Mouse (Mus musculus) erythroblast, adult 5-6 weeks (primary cell): ENCODE measurements around the gene Fbxl2. TPM values are rescaled to one million over a fixed set of nuclear protein-coding genes. Genes with fewer than 3 reads are reported as not detected.
A peak's percentile ranks its signal among the peaks of the same experiment; 100 is the strongest.

ENCODE experiments used
- ATAC-seq: replicated peaks from 2 replicates; pipeline ENCODE4 v1.8.0; 2016; ENCODE audit warnings: moderate number of reproducible peaks, mild to moderate bottlenecking, moderate TSS enrichment, inconsistent platforms; ENCODE audit not compliant: poor library complexity, low FRiP score, severe bottlenecking
- total RNA-seq, 2 experiments: library from RNA; stranded (forward) in 1 of 2; stranded (reverse) in 1 of 2; fragments of 150-400 nt in 1 of 2; fragments of 200-764, 138-1000 nt in 1 of 2; gene quantifications; 2 replicates each; pipeline versions ENCODE4 v1.2.3 to v1.2.4; 2015 to 2017; ENCODE audit warnings: low replicate concordance in 2 of 2

Fbxl2 gene
- total RNA-seq, 2 experiments from 2014 or later: not detected

GRCm38 (mm10) chr9:113977225-113977840, 68.7 kb downstream of the Fbxl2 start:
- ATAC-seq: no peak

- ATAC-seq: no peak
Measured at GRCm38 (mm10) chr9:113976264-113976663, 69.7 kb downstream of the Fbxl2 start.

GRCm38 (mm10) chr9:113975442-113975841, 70.5 kb downstream of the Fbxl2 start:
- ATAC-seq: no peak

GRCm38 (mm10) chr9:113974945-113975344, 71.0 kb downstream of the Fbxl2 start:
- no peak for ATAC-seq

GRCm38 (mm10) chr9:113973857-113974256, 72.1 kb downstream of the Fbxl2 start:
- ATAC-seq: no peak

GRCm38 (mm10) chr9:113971615-113972014, 74.4 kb downstream of the Fbxl2 start:
- no peak for ATAC-seq

GRCm38 (mm10) chr9:113970041-113970440, 76.0 kb downstream of the Fbxl2 start:
- peak; percentile 64 for ATAC-seq

- peak; percentile 41 for ATAC-seq
Measured at GRCm38 (mm10) chr9:113969399-113969798, 76.6 kb downstream of the Fbxl2 start.

GRCm38 (mm10) chr9:113968967-113969366, 77.0 kb downstream of the Fbxl2 start:
- peak; percentile 85 for ATAC-seq

GRCm38 (mm10) chr9:113966838-113967237, 79.2 kb downstream of the Fbxl2 start:
- no peak for ATAC-seq

GRCm38 (mm10) chr9:113964415-113964814, 81.6 kb downstream of the Fbxl2 start:
- no peak for ATAC-seq

GRCm38 (mm10) chr9:113963718-113964117, 82.3 kb downstream of the Fbxl2 start:
- ATAC-seq: no peak

GRCm38 (mm10) chr9:113957777-113958176, 88.2 kb downstream of the Fbxl2 start:
- no peak for ATAC-seq

- no peak for ATAC-seq
Measured at GRCm38 (mm10) chr9:113947216-113947615, 98.8 kb downstream of the Fbxl2 start.

GRCm38 (mm10) chr9:113943372-113943771, 102.6 kb downstream of the Fbxl2 start:
- ATAC-seq: no peak

GRCm38 (mm10) chr9:113941103-113941805, 104.7 kb downstream of the Fbxl2 start:
- peak; percentile 90 for ATAC-seq

GRCm38 (mm10) chr9:113939063-113939850, 106.7 kb downstream of the Fbxl2 start:
- ATAC-seq: no peak

- ATAC-seq: no peak
Measured at GRCm38 (mm10) chr9:113935638-113936037, 110.4 kb downstream of the Fbxl2 start.

GRCm38 (mm10) chr9:113932501-113932900, 113.5 kb downstream of the Fbxl2 start:
- ATAC-seq: no peak

GRCm38 (mm10) chr9:113932100-113932470, 113.9 kb downstream of the Fbxl2 start:
- peak; percentile 16; the same call in 1 of the 2 replicates for ATAC-seq
